Mouse (Mus musculus) right cerebral cortex, adult 18-20 months (tissue): ENCODE results near the gene Tmem243.

ENCODE experiments used
- DNase-seq: peaks from one replicate; pipeline ENCODE4 v3.0.0; 2022; ENCODE audit warnings: mixed read lengths

Tmem243 gene

DNA sequence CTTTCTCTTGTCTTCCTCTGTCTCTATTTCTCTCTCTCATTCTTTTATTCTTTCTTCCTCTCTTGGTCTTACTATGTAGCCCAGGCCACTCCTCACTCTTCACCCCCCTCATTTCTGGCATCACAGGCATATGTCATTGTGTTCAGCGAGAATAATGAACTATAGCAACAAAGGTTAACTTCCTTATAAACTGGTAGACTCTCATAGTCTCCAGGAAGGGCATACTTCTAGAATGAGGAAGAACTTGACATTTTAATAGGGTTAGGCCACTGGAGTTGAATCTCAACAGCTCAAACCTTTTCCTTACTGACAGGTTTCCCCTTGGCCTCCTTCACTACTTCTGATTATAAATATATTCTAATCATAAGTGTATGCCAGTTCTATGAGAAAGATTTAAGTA is 86.0 kb downstream of the Tmem243 start:
- DNase-seq: no peak
